Mouse (Mus musculus) E14TG2a.4 (cell line): Measurements from ENCODE around the gene Plce1.

Experiments
- CTCF ChIP-seq: conservative IDR thresholded peaks from 2 replicates; pipeline ENCODE4 v1.5.1; 2014; ENCODE audit warnings: low read length
- NANOG ChIP-seq: IDR thresholded peaks from 2 replicates; pipeline ENCODE4 v1.6.1; 2014; ENCODE audit warnings: borderline replicate concordance, low read length, mixed read lengths

DNA sequence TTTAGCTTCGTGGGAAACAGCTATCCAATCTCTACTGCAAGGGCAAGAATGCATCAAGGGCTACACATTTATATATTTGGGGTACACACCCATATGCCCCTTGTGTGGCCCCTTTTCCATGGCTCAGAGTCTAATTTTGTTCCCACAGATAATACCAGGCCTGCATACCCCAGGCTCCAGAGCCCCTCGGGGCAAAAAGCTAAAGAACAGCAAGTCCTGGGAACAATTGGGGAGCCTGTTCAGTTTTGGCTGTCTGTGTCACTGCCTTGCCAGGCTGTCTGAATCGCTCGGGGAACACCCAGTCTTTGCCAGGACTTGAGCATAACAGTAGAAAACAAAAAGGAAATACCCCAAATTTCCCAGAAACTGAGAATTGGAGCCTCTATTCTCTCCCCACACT lies 20.2 kb upstream of the Plce1 start:
- TF ChIP-seq CTCF = no peak
- TF ChIP-seq NANOG = no peak
